Mouse (Mus musculus): ENCODE data around the gene Tenm2.

The Tenm2 gene

GRCm38 (mm10) chr11:36592471-36592870, 643.3 kb downstream of the Tenm2 start:
- in situ Hi-C loops (cut with MboI, MseI), result no loop called here

- in situ Hi-C loops (cut with MboI, MseI), result no loop called here
Measured at GRCm38 (mm10) chr11:36566146-36566545, 669.6 kb downstream of the Tenm2 start.

GRCm38 (mm10) chr11:36562851-36563250, 672.9 kb downstream of the Tenm2 start:
- in situ Hi-C loops (cut with MboI, MseI), result no loop called here

GRCm38 (mm10) chr11:36560785-36561548, 674.8 kb downstream of the Tenm2 start:
- in situ Hi-C loops (cut with MboI, MseI), result no loop called here

GRCm38 (mm10) chr11:36557316-36557715, 678.4 kb downstream of the Tenm2 start:
- in situ Hi-C loops (cut with MboI, MseI), result no loop called here

GRCm38 (mm10) chr11:36553286-36553685, 682.5 kb downstream of the Tenm2 start:
- in situ Hi-C loops (cut with MboI, MseI), result no loop called here

- in situ Hi-C loops (cut with MboI, MseI), result no loop called here
Measured at GRCm38 (mm10) chr11:36550649-36551048, 685.1 kb downstream of the Tenm2 start.

- in situ Hi-C loops (cut with MboI, MseI), result no loop called here
Measured at GRCm38 (mm10) chr11:36549398-36550139, 686.2 kb downstream of the Tenm2 start.

- in situ Hi-C loops (cut with MboI, MseI), result no loop called here
Measured at GRCm38 (mm10) chr11:36548139-36548538, 687.6 kb downstream of the Tenm2 start.

GRCm38 (mm10) chr11:36538144-36538543, 697.6 kb downstream of the Tenm2 start:
- in situ Hi-C loops (cut with MboI, MseI), result no loop called here

GRCm38 (mm10) chr11:36537573-36538133, 698.1 kb downstream of the Tenm2 start:
- in situ Hi-C loops (cut with MboI, MseI), result no loop called here

- in situ Hi-C loops (cut with MboI, MseI), result no loop called here
Measured at GRCm38 (mm10) chr11:36535591-36535990, 700.2 kb downstream of the Tenm2 start.

GRCm38 (mm10) chr11:36531614-36532013, 704.1 kb downstream of the Tenm2 start:
- in situ Hi-C loops (cut with MboI, MseI), result no loop called here

GRCm38 (mm10) chr11:36527509-36527908, 708.3 kb downstream of the Tenm2 start:
- in situ Hi-C loops (cut with MboI, MseI), result no loop called here

- in situ Hi-C loops (cut with MboI, MseI), result no loop called here
Measured at GRCm38 (mm10) chr11:36526381-36526780, 709.4 kb downstream of the Tenm2 start.

- in situ Hi-C loops (cut with MboI, MseI), result no loop called here
Measured at GRCm38 (mm10) chr11:36512468-36512867, 723.3 kb downstream of the Tenm2 start.

GRCm38 (mm10) chr11:36508312-36508711, 727.5 kb downstream of the Tenm2 start:
- in situ Hi-C loops (cut with MboI, MseI), result no loop called here

- in situ Hi-C loops (cut with MboI, MseI), result no loop called here
Measured at GRCm38 (mm10) chr11:36494898-36495548, 740.7 kb downstream of the Tenm2 start.

GRCm38 (mm10) chr11:36492274-36492673, 743.5 kb downstream of the Tenm2 start:
- in situ Hi-C loops (cut with MboI, MseI), result no loop called here

GRCm38 (mm10) chr11:36490085-36490484, 745.7 kb downstream of the Tenm2 start:
- in situ Hi-C loops (cut with MboI, MseI), result no loop called here

GRCm38 (mm10) chr11:36488666-36489065, 747.1 kb downstream of the Tenm2 start:
- in situ Hi-C loops (cut with MboI, MseI), result no loop called here

- in situ Hi-C loops (cut with MboI, MseI), result no loop called here
Measured at GRCm38 (mm10) chr11:36486092-36486491, 749.7 kb downstream of the Tenm2 start.
